Mouse (Mus musculus) midbrain, embryonic 12.5 days (tissue): ENCODE data around the gene Akt1s1. TPM values are rescaled to one million over a fixed set of nuclear protein-coding genes. Genes with fewer than 3 reads are reported as not detected.
A peak's percentile ranks its signal among the peaks of the same experiment; 100 is the strongest.

ENCODE experiments used
- ATAC-seq: fragments of 200-750 bp; cut with Nextera tagmentation; 2 replicates; pipeline ENCODE4 v1.8.0; 2017; ENCODE audit warnings: low read depth, moderate TSS enrichment, moderate library complexity; ENCODE audit not compliant: low FRiP score
- H3K27ac ChIP-seq: fragments of 300-500 bp; sonication (generic); replicated peaks from 2 replicates; pipeline ENCODE4 v1.5.1; 2016; ENCODE audit warnings: mild to moderate bottlenecking
- H3K27me3 ChIP-seq: fragments of 300-500 bp; sonication (generic); 2 replicates; pipeline ENCODE4 v1.6.1; 2016; ENCODE audit warnings: mild to moderate bottlenecking
- H3K36me3 ChIP-seq: fragments of 300-500 bp; sonication (generic); 2 replicates; pipeline ENCODE4 v1.6.1; 2016
- H3K4me1 ChIP-seq: fragments of 300-500 bp; sonication (generic); 2 replicates; pipeline ENCODE4 v1.6.1; 2016
- H3K4me2 ChIP-seq: fragments of 300-500 bp; sonication (generic); replicated peaks from 2 replicates; pipeline ENCODE4 v1.6.1; 2016; ENCODE audit warnings: mild to moderate bottlenecking, moderate library complexity
- H3K4me3 ChIP-seq: fragments of 300-500 bp; sonication (generic); 2 replicates; pipeline ENCODE4 v1.5.1; 2016; ENCODE audit warnings: mild to moderate bottlenecking
- H3K9ac ChIP-seq: fragments of 300-500 bp; sonication (generic); replicated peaks from 2 replicates; pipeline ENCODE4 v1.6.1; 2016; ENCODE audit warnings: mild to moderate bottlenecking, moderate library complexity
- H3K9me3 ChIP-seq: fragments of 300-500 bp; sonication (generic); 2 replicates; pipeline ENCODE4 v1.6.1; 2016; ENCODE audit warnings: mild to moderate bottlenecking
- WGBS: fragments of 180-500 bp; shearing (Covaris S2); methylation state at CpG from one replicate; pipeline ENCODE4 v1.1.7; 2016; 5-methylcytosine and 5-hydroxymethylcytosine counted together
- polyA plus RNA-seq: library from polyadenylated mRNA; unstranded; fragments of >200 nt; fragmentation: Nextera tagmentation; extraction: Ambion mirVana; gene quantifications from 2 replicates; pipeline ENCODE4 v1.2.1, GENCODE M21; 2016

Akt1s1 gene
- polyA plus RNA-seq, 1 experiment from 2014 or later = 99.2 TPM

- WGBS = under 1% methylated on average over 32 of the region's 32 CpGs
- Histone ChIP-seq H3K36me3 (peaks cover 28% of the 10 kb centered on the region), H3K4me3 (peak within 1 kb of the TSS; percentile 71), H3K4me2 (peak within 1 kb of the TSS; percentile 68), H3K27ac (peak within 1 kb of the TSS; percentile 92), H3K9me3 (no peaks in the 10 kb centered on the region), H3K4me1 (peaks cover 50% of the 10 kb centered on the region), H3K27me3 (no peaks in the 10 kb centered on the region), H3K9ac (peak within 1 kb of the TSS; percentile 89)
- ATAC-seq = peak; percentile 21; the same call in 1 of the 2 replicates
Measured at GRCm38 (mm10) chr7:44857042-44857552, 8.3 kb downstream of the Akt1s1 start, which contains the start of gene Pnkp. Gene Pnkp, plus strand, starts transcription at chr7:44857139.

- Histone ChIP-seq H3K36me3 (peaks cover 30% of the 10 kb centered on the region), H3K4me3 (peak overlapping the region; percentile 71), H3K4me2 (peak overlapping the region; percentile 68), H3K27ac (peak overlapping the region; percentile 92; the same call in 1 of the 2 replicates), H3K4me1 (peaks cover 50% of the 10 kb centered on the region), H3K9ac (peak overlapping the region; percentile 89), H3K27me3 (no peaks in the 10 kb centered on the region), H3K9me3 (no peaks in the 10 kb centered on the region)
- WGBS = 31% methylated on average over 8 of the region's 8 CpGs
- no peak for ATAC-seq
Measured at GRCm38 (mm10) chr7:44857905-44858304, 9.1 kb downstream of the Akt1s1 start.

GRCm38 (mm10) chr7:44859896-44860295, 11.1 kb downstream of the Akt1s1 start:
- Histone ChIP-seq H3K36me3 (peaks cover 43% of the 10 kb centered on the region), H3K4me2 (no peak overlapping the region), H3K27ac (no peak overlapping the region), H3K4me3 (no peak overlapping the region), H3K9me3 (no peaks in the 10 kb centered on the region), H3K27me3 (no peaks in the 10 kb centered on the region), H3K4me1 (peaks cover 34% of the 10 kb centered on the region), H3K9ac (no peak overlapping the region)
- no peak for ATAC-seq
- WGBS = 94% methylated on average over 11 of the region's 11 CpGs

- WGBS = 61% methylated on average over 22 of the region's 22 CpGs
- peak; percentile 5; the same call in 1 of the 2 replicates for ATAC-seq
- Histone ChIP-seq H3K36me3 (peaks cover 52% of the 10 kb centered on the region), H3K9ac (peak overlapping the region; percentile 50; the same call in 1 of the 2 replicates), H3K4me1 (peaks cover 38% of the 10 kb centered on the region), H3K9me3 (no peaks in the 10 kb centered on the region), H3K27me3 (no peaks in the 10 kb centered on the region), H3K4me3 (0 out of 2 replicates have a peak overlapping the region, but pooled peaks have one; percentile 18), H3K27ac (peak overlapping the region; percentile 52), H3K4me2 (no peak overlapping the region)
Measured at GRCm38 (mm10) chr7:44860576-44861428, 12.0 kb downstream of the Akt1s1 start.

- no peaks in the 10 kb centered on the region for H3K27me3 ChIP-seq
- H3K27ac ChIP-seq = peak overlapping the region; percentile 52
- no peak for ATAC-seq
- peaks cover 57% of the 10 kb centered on the region for H3K36me3 ChIP-seq
- WGBS = 83% methylated on average over 14 of the region's 14 CpGs
- no peaks in the 10 kb centered on the region for H3K9me3 ChIP-seq
- H3K4me3 ChIP-seq = no peak overlapping the region
- H3K9ac ChIP-seq = no peak overlapping the region
- peaks cover 42% of the 10 kb centered on the region for H3K4me1 ChIP-seq
- no peak overlapping the region for H3K4me2 ChIP-seq
Measured at GRCm38 (mm10) chr7:44861429-44861816, 12.6 kb downstream of the Akt1s1 start.

GRCm38 (mm10) chr7:44862434-44862833, 13.6 kb downstream of the Akt1s1 start:
- peaks cover 61% of the 10 kb centered on the region for H3K36me3 ChIP-seq
- 90% methylated on average over 8 of the region's 8 CpGs for WGBS
- no peak overlapping the region for H3K9ac ChIP-seq
- H3K9me3 ChIP-seq = no peaks in the 10 kb centered on the region
- no peak overlapping the region for H3K4me2 ChIP-seq
- H3K27me3 ChIP-seq = no peaks in the 10 kb centered on the region
- peaks cover 49% of the 10 kb centered on the region for H3K4me1 ChIP-seq
- no peak for ATAC-seq
- no peak overlapping the region for H3K27ac ChIP-seq
- H3K4me3 ChIP-seq = no peak overlapping the region

GRCm38 (mm10) chr7:44863210-44863609, 14.4 kb downstream of the Akt1s1 start:
- Histone ChIP-seq H3K9ac (no peak overlapping the region), H3K4me2 (no peak overlapping the region), H3K36me3 (peaks cover 61% of the 10 kb centered on the region), H3K27ac (no peak overlapping the region), H3K4me3 (no peak overlapping the region), H3K9me3 (no peaks in the 10 kb centered on the region), H3K4me1 (peaks cover 51% of the 10 kb centered on the region), H3K27me3 (no peaks in the 10 kb centered on the region)
- WGBS = 91% methylated on average over 14 of the region's 14 CpGs
- no peak for ATAC-seq

- WGBS = 85% methylated on average over 11 of the region's 11 CpGs
- Histone ChIP-seq H3K36me3 (peaks cover 61% of the 10 kb centered on the region), H3K9ac (no peak overlapping the region), H3K4me2 (no peak overlapping the region), H3K27me3 (no peaks in the 10 kb centered on the region), H3K4me1 (peaks cover 48% of the 10 kb centered on the region), H3K4me3 (no peak overlapping the region), H3K27ac (no peak overlapping the region), H3K9me3 (no peaks in the 10 kb centered on the region)
- ATAC-seq = no peak
Measured at GRCm38 (mm10) chr7:44863982-44864494, 15.2 kb downstream of the Akt1s1 start.

- H3K27me3 ChIP-seq = no peaks in the 10 kb centered on the region
- no peaks in the 10 kb centered on the region for H3K9me3 ChIP-seq
- H3K36me3 ChIP-seq = peaks cover 57% of the 10 kb centered on the region
- H3K4me1 ChIP-seq = peaks cover 48% of the 10 kb centered on the region
- ATAC-seq = no peak
- no peak overlapping the region for H3K4me3 ChIP-seq
- H3K27ac ChIP-seq = 0 out of 2 replicates have a peak overlapping the region, but pooled peaks have one; percentile 2
- 86% methylated on average over 24 of the region's 24 CpGs for WGBS
- no peak overlapping the region for H3K9ac ChIP-seq
- H3K4me2 ChIP-seq = no peak overlapping the region
Measured at GRCm38 (mm10) chr7:44864595-44865542, 16.1 kb downstream of the Akt1s1 start.

- Histone ChIP-seq H3K4me2 (peak overlapping the region; percentile 91), H3K36me3 (peaks cover 53% of the 10 kb centered on the region), H3K27ac (0 out of 2 replicates have a peak overlapping the region, but pooled peaks have one; percentile 15), H3K9me3 (no peaks in the 10 kb centered on the region), H3K4me3 (peak overlapping the region; percentile 95), H3K27me3 (no peaks in the 10 kb centered on the region), H3K4me1 (peaks cover 51% of the 10 kb centered on the region), H3K9ac (peak overlapping the region; percentile 98; the same call in 1 of the 2 replicates)
- no peak for ATAC-seq
- WGBS = 67% methylated on average over 15 of the region's 15 CpGs
Measured at GRCm38 (mm10) chr7:44866276-44867009, 17.7 kb downstream of the Akt1s1 start.
